Mouse (Mus musculus) embryonic facial prominence, embryonic 14.5 days (tissue): ENCODE measurements around the gene Sult6b2. TPM values are rescaled to one million over a fixed set of nuclear protein-coding genes. Genes with fewer than 3 reads are reported as not detected.

Source experiments
- ATAC-seq: fragments of 200-750 bp; cut with Nextera tagmentation; 2 replicates; pipeline ENCODE4 v1.8.0; 2017; ENCODE audit warnings: low read depth, moderate number of reproducible peaks, moderate TSS enrichment
- DNase-seq: peaks from one replicate; pipeline ENCODE4 v3.0.0-alpha.2; 2015; ENCODE audit warnings: low spot score
- H3K27ac ChIP-seq: fragments of 300-500 bp; sonication (generic); replicated peaks from 2 replicates; pipeline ENCODE4 v1.5.1; 2014; ENCODE audit warnings: low read depth, mild to moderate bottlenecking, low read length, moderate library complexity
- H3K27me3 ChIP-seq: fragments of 300-500 bp; sonication (generic); replicated peaks from 2 replicates; pipeline ENCODE4 v1.6.1; 2014; ENCODE audit warnings: low read length; ENCODE audit not compliant: control insufficient read depth, insufficient read depth
- H3K36me3 ChIP-seq: fragments of 300-500 bp; sonication (generic); 2 replicates; pipeline ENCODE4 v1.6.1; 2014; ENCODE audit warnings: low read length, mixed read lengths; ENCODE audit not compliant: control insufficient read depth, insufficient read depth
- H3K4me1 ChIP-seq: fragments of 300-500 bp; sonication (generic); 2 replicates; pipeline ENCODE4 v1.6.1; 2014; ENCODE audit warnings: antibody characterized with exemption, low read length; ENCODE audit not compliant: control insufficient read depth, insufficient read depth
- H3K4me2 ChIP-seq: fragments of 300-500 bp; sonication (generic); 2 replicates; pipeline ENCODE4 v1.6.1; 2014; ENCODE audit warnings: low read depth, mild to moderate bottlenecking, low read length, moderate library complexity, mixed read lengths
- H3K4me3 ChIP-seq: fragments of 300-500 bp; sonication (generic); 2 replicates; pipeline ENCODE4 v1.5.1; 2014; ENCODE audit warnings: low read depth, mild to moderate bottlenecking, low read length
- H3K9ac ChIP-seq: fragments of 300-500 bp; sonication (generic); 2 replicates; pipeline ENCODE4 v1.6.1; 2014; ENCODE audit warnings: low read depth, mild to moderate bottlenecking, low read length, moderate library complexity, mixed read lengths
- H3K9me3 ChIP-seq: fragments of 300-500 bp; sonication (generic); 2 replicates; pipeline ENCODE4 v1.6.1; 2016; ENCODE audit warnings: low read length; ENCODE audit not compliant: control insufficient read depth
- WGBS: fragments of 180-500 bp; shearing (Covaris S2); extraction: QIAGEN DNeasy Blood & Tissue Kit; methylation state at CpG from one replicate; pipeline ENCODE4 v1.1.7; 2014; 5-methylcytosine and 5-hydroxymethylcytosine counted together
- polyA plus RNA-seq: library from polyadenylated mRNA; unstranded; fragments of >200 nt; fragmentation: Nextera tagmentation; extraction: Ambion mirVana; gene quantifications from 2 replicates; pipeline ENCODE4 v1.2.1, GENCODE M21; 2014

Sult6b2 gene
- polyA plus RNA-seq, 1 experiment from 2014 or later = not detected

DNA sequence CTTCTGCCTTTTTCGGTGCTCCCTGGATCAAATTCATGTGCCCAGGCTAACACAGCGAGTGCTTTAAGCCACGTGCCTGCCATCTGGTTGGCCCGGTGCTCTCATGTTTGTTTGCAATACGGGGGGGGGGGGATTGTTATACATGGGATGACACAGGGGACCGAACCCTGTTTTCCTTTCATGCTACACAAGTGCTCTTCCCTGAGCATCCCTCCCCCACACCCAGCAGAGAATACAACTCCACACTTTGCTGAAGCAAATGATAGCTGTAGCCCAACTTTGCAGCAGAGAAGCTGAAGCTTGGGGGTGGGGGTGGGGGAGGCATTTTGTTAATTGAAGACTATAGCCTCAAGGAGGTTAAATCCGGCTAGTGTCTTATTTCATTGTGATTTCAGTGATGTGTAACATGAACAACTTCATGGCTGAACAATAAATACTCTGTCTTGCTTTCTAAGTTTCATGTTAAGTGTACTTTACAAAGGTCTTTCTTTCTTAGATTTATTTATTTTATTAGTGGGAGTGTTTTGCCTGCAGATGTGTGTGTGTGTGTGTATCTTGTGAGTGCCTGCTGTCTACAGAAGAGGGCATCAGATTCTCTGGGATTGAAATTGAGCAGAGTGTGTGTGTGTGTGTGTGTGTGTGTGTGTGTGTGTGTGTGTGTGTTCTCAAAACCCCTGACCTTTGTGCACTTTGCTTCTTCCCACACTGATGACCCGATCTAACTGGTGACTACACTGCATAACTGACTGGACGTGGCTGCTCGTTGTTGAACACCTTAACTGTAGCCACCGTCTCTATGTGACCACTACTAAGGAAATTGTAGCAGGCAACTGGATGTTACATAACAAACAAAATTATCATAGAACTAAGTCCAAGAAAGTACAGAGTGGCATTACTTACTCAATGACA is 1.4 kb downstream of the Sult6b2 start:
- Histone ChIP-seq H3K9ac (no peak overlapping the region), H3K36me3 (no peaks in the 10 kb centered on the region), H3K27me3 (no peaks in the 10 kb centered on the region), H3K9me3 (no peaks in the 10 kb centered on the region), H3K4me3 (no peak overlapping the region), H3K27ac (no peak overlapping the region), H3K4me2 (no peak overlapping the region), H3K4me1 (peaks cover 10% of the 10 kb centered on the region)
- no peak for DNase-seq
- 30% methylated on average over 11 of the region's 11 CpGs for WGBS
- ATAC-seq = no peak

DNA sequence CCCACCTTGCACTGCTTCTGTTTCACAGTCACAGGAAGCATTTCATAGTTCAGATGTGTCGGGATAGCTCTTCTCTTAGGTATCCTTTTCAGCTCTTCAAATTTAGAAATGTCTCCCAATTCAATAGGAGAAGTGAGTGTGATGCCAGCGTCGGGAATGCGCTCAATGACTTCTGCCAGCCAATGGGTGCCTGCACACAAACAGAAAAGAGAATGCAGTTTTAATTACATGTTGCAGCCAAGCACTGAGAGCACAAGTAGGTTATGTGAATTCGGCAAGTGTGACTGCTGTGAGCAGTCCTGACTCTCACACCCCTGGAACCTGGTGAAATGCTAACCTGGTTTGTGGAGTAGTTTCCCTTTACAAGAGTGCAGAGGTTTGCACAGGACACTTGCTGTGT is 2.6 kb downstream of the Sult6b2 start:
- Histone ChIP-seq H3K27ac (no peak overlapping the region), H3K4me3 (no peak overlapping the region), H3K36me3 (no peaks in the 10 kb centered on the region), H3K4me1 (peaks cover 10% of the 10 kb centered on the region), H3K27me3 (no peaks in the 10 kb centered on the region), H3K9ac (no peak overlapping the region), H3K4me2 (no peak overlapping the region), H3K9me3 (no peaks in the 10 kb centered on the region)
- ATAC-seq = no peak
- DNase-seq = no peak
- 72% methylated on average over 5 of the region's 5 CpGs for WGBS

DNA sequence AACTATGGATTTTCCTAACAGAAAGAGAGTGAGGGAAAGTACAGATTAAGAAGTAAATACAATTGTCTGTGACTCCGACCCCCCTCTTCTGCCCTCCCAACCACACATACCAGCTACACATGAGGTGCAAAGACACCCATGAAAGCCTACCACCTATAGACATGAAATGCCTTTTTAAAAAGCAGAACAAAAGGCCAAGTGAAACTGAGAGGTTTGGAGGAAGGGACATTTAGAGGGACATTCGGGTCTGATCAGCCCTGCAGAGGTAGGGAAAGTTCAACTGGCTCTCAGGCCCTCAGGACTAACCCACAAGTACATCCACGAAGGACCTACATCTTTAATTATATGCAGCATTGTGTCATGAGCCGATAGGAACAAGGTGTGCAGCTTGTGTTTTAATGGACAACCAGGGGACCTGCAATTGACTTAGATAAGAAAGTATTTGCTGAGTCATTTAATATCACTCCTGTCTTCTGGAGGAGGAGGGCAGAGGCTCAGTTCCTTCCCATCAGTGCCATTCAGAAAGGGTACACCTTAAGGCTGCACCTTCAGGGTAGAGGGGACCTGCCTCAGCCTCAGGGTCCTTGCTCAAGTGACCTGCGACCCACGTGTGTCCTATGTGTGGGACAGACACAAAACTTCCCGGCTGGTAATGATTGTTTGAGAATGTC is 4.5 kb downstream of the Sult6b2 start:
- DNase-seq (no peak), ATAC-seq (no peak)
- Histone ChIP-seq H3K27me3 (no peaks in the 10 kb centered on the region), H3K9ac (no peak overlapping the region), H3K9me3 (no peaks in the 10 kb centered on the region), H3K4me2 (no peak overlapping the region), H3K4me3 (no peak overlapping the region), H3K27ac (no peak overlapping the region), H3K4me1 (peaks cover 10% of the 10 kb centered on the region), H3K36me3 (no peaks in the 10 kb centered on the region)
- WGBS = 73% methylated on average over 7 of the region's 7 CpGs

DNA sequence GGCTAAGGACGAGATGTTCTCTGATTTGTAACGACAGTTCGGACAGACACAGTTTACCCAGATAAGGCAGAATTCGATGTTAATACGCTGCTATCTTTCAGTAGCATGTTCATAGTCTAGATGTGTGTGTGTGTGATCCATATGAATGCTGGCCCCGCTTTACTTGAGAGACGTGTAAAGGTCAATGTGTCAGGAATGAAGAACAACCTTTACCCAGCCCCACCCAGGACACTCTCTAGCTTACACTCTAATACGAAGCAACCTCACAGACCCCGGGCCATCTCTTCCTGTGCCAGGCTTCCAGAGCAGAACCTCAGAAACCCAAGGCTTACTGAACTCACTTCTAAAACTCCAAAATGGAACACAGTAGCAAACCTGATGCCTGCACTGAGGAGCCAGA is 5.5 kb downstream of the Sult6b2 start:
- WGBS = 80% methylated on average over 9 of the region's 9 CpGs

DNA sequence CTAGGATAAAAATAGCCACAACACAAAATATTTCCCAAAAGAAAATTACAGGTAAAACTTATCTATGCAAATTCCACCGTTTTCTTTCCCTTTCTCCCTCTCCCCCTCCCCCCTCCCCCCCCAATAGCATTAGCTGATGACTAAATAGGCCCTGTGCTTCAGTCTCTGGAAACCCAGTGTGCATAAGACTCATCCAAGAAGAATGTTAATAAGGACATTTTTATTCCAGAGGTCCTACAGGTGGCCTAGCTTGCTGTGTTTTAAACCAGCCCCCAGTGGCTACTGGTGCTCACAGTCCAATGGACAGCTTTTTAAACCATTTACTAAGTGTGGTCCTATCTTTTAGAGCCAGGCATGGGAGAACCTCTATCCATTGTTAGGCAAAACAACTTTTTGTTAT is 6.3 kb downstream of the Sult6b2 start:
- peaks cover 10% of the 10 kb centered on the region for H3K4me1 ChIP-seq
- no peak overlapping the region for H3K4me2 ChIP-seq
- H3K27me3 ChIP-seq = no peaks in the 10 kb centered on the region
- H3K9ac ChIP-seq = no peak overlapping the region
- no peak for DNase-seq
- WGBS = 68% methylated on average over 1 of the region's 1 CpGs
- no peak overlapping the region for H3K4me3 ChIP-seq
- no peak for ATAC-seq
- no peak overlapping the region for H3K27ac ChIP-seq
- no peaks in the 10 kb centered on the region for H3K36me3 ChIP-seq
- no peaks in the 10 kb centered on the region for H3K9me3 ChIP-seq

More for the DNA sequence above, 5.5 kb downstream of the Sult6b2 start:
- Histone ChIP-seq H3K9ac (no peak overlapping the region), H3K27ac (no peak overlapping the region), H3K9me3 (no peaks in the 10 kb centered on the region), H3K4me1 (peaks cover 10% of the 10 kb centered on the region), H3K27me3 (no peaks in the 10 kb centered on the region), H3K36me3 (no peaks in the 10 kb centered on the region), H3K4me3 (no peak overlapping the region), H3K4me2 (no peak overlapping the region)
- ATAC-seq (no peak), DNase-seq (no peak)

DNA sequence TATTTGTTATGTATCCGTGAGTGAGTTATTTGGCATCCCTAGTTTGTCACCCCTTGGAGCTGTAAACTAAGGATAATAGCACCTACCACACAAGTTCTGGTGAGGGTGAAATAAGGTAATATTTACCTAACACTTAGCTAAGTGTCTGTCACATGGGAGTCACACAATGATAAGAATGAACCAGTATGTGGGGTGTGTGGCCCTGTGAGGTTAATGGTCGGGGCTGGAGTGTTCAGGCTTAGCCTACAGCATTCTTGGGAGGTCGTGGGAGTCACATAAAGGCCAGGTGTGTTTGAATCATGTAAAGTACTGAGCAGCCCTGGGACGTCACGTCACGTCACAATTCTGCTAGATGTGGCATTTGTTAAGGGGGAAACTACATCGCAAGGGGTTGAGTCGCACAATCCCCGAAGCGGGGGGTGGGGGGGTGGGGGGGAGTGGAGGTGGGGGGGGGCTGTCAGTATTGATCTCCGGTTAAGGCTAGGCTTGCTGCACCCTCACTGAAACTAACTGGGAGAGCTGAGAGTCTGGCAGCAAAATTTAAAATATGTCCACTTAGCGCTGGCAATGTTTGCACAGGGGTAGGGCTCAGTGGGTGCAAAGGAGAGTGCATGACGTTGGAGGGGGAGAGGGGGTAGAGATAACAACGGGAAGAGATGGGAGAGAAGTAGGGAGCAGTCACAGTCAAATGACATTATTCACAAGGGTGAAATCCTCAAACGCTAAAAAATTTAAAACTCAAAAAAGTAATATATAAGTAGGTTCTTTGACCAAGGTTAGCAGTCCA is 8.5 kb downstream of the Sult6b2 start:
- Histone ChIP-seq H3K27me3 (no peaks in the 10 kb centered on the region), H3K9me3 (no peaks in the 10 kb centered on the region), H3K4me3 (no peak overlapping the region), H3K4me2 (no peak overlapping the region), H3K4me1 (no peaks in the 10 kb centered on the region), H3K27ac (no peak overlapping the region), H3K36me3 (no peaks in the 10 kb centered on the region), H3K9ac (no peak overlapping the region)
- DNase-seq (no peak), ATAC-seq (no peak)
- WGBS = 72% methylated on average over 15 of the region's 15 CpGs

DNA sequence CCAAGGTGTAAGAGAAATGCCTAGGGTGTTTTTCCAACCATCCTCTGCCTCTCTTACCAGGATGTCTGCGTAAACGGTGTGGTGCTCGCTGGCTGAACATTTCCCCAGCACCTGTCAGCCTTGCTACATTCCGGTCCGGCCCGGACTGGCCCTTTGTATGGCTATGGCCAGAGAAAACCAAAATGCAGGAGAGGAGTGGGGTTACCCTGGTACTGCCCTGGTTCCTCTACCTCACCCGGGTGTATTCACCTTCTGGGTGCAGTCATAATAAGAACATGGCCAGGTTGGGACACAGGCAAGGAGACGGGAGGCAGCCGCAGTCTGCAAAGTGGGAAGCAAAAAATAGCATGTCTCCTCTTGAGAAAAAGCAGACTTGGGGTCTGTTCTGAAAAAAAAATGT is 9.2 kb downstream of the Sult6b2 start:
- H3K4me1 ChIP-seq = no peaks in the 10 kb centered on the region
- no peaks in the 10 kb centered on the region for H3K36me3 ChIP-seq
- ATAC-seq = no peak; the same call in 1 of the 2 replicates
- H3K9ac ChIP-seq = no peak overlapping the region
- DNase-seq = no peak
- H3K4me2 ChIP-seq = no peak overlapping the region
- H3K9me3 ChIP-seq = no peaks in the 10 kb centered on the region
- no peak overlapping the region for H3K4me3 ChIP-seq
- H3K27me3 ChIP-seq = no peaks in the 10 kb centered on the region
- 81% methylated on average over 9 of the region's 9 CpGs for WGBS
- H3K27ac ChIP-seq = no peak overlapping the region

DNA sequence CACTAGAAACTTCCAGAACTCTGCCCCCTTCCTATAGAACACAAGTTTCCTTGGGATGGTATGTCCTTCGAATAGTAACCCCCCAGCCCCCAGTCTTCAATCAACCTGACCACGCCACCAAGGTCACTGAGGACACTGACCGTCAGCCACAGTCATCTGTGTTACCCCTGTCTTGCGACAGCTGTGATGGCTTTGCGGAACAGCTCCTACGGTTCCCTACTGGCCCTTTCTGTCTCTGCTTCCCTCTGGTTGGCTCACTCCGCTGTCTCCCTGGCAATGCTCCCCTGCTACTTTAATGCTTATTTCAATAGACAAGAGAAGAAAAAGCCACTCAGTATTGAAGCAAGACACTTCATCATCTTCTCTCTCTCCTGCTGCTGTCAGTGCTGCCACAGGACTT is 10.8 kb downstream of the Sult6b2 start:
- Histone ChIP-seq H3K27ac (no peak overlapping the region), H3K4me1 (no peaks in the 10 kb centered on the region), H3K4me2 (no peak overlapping the region), H3K9ac (no peak overlapping the region), H3K4me3 (no peak overlapping the region), H3K27me3 (no peaks in the 10 kb centered on the region), H3K9me3 (no peaks in the 10 kb centered on the region), H3K36me3 (no peaks in the 10 kb centered on the region)
- DNase-seq = no peak
- ATAC-seq = no peak
- 52% methylated on average over 7 of the region's 7 CpGs for WGBS
